Mouse (Mus musculus) kidney, postnatal 14 days (tissue): ENCODE data around the gene Lbp.

Experiments
- DNase-seq: peaks from one replicate; pipeline ENCODE4 v3.0.0; 2022; ENCODE audit warnings: mixed read lengths

Lbp gene

GRCm38 (mm10) chr2:158316371-158316770 is 10.1 kb downstream of the Lbp start:
- DNase-seq: peak; percentile 19

GRCm38 (mm10) chr2:158317026-158317425 is 10.7 kb downstream of the Lbp start:
- peak; percentile 60 for DNase-seq

DNA sequence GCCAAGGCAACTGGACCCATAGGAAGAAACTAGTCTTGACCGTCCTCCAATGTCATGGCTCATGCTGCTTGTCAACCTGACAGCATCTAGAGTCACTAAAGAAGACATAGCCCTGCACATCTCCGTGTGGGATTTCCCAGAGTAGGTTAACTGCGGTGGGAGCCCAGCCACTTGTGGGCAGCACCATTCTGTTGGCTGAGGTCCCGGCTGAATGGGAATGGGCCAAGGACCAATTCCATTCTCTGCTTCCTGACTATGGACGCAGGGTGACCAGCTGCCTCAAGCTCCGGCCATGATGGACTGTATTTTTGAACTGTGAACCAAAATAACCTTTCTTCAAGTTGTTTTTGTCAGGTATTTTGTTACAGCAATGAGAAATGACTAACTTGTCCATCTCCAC is 15.3 kb downstream of the Lbp start:
- DNase-seq: no peak

DNA sequence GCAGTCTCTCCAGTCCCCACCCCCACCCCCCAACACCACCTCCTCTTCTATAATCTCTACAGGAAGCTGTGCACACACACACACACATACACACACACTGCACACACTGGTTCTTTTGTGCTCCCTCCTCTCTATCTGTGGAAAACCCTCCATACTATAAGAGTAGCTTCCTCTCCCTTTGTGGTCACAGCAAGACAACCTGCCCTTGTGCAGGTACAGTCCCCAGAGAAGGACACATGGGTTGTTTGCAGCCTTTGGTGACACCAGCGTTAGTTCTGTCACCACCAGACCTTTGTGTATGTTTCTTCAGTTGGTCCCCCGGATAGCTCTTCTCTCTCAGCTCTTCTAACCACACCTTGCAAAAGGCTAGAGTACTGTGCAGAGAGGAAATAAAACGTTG is 16.6 kb downstream of the Lbp start:
- no peak for DNase-seq

DNA sequence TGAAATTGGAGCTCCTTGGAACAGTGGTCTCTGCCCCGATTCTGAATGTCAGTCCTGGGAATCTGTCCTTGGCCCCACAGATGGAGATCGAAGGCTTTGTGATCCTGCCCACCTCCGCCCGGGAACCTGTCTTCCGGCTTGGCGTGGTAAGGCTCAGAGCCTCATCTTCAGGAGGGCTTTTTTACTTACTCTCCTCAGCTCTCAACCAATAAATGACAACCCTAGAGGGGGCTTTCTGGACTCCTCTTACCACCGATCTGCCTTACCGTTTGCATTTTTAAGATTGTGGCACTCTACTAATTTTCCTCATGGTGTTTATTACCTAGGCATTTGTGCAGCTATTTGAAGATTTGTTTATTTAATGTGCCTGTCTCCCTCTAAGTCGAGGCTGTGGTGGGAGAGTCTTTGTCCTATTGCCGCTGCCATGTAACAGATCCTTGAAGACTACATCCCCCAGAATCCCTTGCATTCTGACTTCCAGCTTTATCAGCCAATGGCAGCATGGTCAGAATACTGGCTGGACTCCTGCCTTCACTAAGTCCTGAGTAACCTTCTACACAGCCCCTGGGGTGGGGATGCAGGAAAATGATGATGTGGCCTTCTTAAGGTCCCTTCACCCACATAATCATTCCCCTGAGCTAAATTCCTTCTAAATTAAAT is 18.4 kb downstream of the Lbp start:
- peak; percentile 47 for DNase-seq

- no peak for DNase-seq
Observed at GRCm38 (mm10) chr2:158325609-158326008, 19.3 kb downstream of the Lbp start.

- no peak for DNase-seq
Observed at GRCm38 (mm10) chr2:158334356-158334755, 28.1 kb downstream of the Lbp start.

DNA sequence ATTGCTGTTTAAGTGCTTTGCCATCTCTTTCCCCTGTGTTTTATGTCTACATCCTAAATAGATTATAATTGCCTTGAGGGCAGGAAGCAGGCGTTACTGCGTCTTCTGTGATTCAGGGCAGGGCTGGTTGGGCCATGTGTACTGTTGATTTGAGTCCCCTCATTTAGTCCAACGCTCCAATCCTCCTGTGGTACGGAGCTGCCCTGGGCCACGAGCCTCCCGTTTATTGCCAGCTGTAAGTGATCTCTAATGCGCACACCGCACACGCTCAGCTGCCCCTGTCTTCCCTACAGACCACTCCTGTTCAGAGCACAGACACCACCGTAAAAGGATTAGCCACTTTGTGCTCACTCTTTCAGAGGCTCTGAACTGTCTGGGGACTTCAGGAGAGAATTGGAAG is 31.4 kb downstream of the Lbp start:
- DNase-seq: no peak

- peak; percentile 54 for DNase-seq
Observed at GRCm38 (mm10) chr2:158339948-158340564, 33.8 kb downstream of the Lbp start.

GRCm38 (mm10) chr2:158341324-158341723 is 35.0 kb downstream of the Lbp start:
- no peak for DNase-seq

DNA sequence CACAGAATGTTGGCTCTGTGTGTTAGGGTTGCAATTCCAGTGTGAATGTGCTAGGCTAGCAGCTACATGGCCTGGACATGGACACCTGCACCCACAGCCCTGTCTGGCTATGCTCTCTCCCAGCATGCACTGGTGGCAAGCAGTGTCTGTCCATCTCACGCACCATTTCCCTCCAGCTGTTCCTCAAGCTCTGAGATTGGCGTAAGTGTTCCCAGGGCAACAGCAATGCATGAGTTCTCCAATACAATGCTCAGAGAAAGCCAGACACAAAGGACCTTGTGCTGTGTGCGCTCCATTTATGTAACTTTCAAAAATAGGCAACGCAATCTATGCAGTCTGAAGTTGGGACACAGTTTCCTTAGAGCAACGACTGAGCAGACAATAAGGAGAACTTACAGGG is 37.2 kb downstream of the Lbp start:
- DNase-seq: no peak

- DNase-seq: no peak
Observed at GRCm38 (mm10) chr2:158346467-158346866, 40.2 kb downstream of the Lbp start.

DNA sequence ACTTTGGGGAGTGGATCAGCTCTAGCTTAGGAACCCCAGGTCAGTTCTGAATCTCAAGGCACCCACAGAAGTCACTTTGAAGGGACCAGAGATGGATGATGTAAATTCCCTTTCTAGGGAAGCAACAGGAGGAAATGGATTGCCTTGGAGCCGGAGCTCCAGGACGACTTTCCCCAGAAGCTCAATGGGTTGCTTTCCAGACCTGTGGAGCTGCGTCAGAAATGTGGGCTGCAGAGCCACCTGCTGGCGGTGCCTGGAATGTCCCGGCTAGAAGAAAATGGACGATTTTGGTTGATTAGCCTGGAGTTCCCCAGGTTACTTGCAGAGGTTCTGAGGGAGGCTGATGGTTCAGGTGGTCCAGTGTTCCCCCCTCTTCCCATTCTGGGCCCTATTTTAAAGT is 41.6 kb downstream of the Lbp start:
- DNase-seq: peak; percentile 74

DNA sequence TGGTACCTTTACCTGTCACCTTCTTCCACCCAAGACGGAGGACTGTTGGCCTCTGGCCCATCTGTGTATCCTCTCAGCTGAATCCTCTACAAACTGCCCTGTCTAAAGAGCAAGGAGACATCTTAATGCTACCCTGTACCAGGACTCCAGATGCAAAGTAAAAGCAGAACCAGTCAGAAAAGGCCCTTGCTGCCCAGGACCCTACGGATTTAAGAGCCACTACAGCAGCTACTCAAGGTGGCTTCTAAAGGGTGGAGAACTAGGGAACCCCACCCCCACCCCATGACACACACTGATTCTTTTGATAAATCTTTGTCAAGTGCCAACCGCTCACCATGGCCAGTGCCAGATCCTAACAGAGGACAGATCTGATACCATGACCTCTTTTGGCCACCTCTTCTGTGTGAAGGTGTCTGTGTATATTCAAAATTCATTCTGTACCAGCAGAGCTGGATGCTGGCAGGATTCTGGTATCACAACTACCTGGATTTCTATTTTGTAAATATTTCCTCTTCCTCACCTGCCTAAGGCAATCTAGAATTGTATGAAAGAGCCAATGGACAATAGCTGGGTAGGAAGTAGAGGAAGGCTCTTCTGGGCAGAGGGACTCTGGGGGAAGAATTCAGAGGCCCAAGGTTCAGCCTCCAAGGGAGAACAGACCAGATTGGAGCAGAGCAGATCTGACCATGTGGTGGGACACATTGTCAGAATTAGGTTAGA is 46.7 kb downstream of the Lbp start:
- DNase-seq: no peak

DNA sequence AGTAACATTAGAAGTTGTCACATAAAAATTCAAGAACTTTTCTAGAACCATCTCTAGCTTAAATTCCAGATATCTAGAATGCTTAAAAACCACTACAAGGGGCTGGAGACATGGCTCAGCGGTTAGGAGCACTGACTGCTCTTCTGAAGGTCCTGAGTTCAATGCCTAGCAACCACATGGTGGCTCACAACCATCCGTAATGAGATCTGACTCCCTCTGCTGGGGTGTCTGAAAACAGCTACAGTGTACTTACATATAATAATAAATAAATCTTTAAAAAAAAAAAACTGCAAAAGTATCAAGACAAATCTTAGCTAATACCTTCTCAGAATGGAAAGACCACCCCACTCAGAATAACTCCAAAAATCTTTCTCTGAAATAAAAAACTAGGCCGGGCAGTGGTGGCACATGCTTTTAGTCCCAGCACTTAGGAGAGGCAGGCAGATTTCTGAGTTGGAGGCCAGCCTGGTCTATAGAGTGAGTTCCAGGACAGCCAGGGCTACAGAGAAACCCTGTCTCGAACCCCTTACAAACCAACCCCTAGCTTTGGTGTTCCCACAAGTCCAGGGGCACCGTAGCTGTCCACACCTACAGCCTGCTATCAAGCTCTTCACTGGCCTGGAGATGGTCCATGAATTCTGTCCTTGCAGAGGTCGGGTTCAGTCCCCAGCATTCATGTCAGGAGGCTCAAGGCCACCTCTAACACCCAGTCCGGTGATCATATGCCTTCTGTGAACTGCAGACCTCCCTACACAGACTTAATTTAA is 48.2 kb downstream of the Lbp start:
- no peak for DNase-seq

GRCm38 (mm10) chr2:158355238-158355637 is 48.9 kb downstream of the Lbp start:
- no peak for DNase-seq

- DNase-seq: no peak
Observed at GRCm38 (mm10) chr2:158356121-158356520, 49.8 kb downstream of the Lbp start.

DNA sequence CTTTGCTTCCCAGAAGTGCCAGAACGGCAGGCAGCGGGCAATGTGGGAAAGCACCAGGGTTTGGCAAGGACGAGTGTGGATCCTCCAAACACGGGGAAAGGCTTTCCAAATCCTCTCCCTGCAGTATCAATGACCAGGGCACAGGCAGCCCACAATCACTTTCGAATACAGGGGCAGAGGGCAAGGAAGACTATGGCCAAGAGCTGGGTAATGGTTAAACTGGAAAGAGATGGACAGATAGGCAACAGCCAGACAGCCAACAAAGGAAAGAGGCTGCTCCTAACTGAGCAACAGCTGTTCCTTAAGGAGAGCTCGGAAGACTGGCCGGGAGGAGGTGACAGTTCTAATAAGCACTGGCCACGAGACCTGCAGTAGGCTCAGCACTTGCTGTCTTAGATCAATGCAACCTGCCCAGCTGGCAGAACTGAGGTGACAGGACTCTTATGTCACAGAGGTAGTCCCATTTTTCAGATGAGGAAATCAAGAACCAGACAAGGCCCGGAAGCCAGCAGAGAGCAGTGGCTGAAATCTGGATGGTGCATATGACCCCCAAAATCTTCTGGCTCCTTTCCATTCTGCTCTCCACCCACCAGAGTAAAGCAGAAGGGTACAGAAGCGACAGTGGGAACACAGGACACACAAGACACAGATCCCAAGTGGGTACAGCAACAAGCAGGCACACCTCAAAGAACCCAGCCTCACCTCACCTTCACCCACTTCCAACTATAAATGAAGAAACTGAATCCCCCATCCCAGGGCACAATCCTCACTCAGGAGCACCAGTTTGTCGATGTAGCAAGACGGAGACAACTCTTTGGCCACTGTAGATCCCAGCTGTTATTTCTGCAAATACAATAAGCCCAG is 53.7 kb downstream of the Lbp start:
- DNase-seq: no peak

DNA sequence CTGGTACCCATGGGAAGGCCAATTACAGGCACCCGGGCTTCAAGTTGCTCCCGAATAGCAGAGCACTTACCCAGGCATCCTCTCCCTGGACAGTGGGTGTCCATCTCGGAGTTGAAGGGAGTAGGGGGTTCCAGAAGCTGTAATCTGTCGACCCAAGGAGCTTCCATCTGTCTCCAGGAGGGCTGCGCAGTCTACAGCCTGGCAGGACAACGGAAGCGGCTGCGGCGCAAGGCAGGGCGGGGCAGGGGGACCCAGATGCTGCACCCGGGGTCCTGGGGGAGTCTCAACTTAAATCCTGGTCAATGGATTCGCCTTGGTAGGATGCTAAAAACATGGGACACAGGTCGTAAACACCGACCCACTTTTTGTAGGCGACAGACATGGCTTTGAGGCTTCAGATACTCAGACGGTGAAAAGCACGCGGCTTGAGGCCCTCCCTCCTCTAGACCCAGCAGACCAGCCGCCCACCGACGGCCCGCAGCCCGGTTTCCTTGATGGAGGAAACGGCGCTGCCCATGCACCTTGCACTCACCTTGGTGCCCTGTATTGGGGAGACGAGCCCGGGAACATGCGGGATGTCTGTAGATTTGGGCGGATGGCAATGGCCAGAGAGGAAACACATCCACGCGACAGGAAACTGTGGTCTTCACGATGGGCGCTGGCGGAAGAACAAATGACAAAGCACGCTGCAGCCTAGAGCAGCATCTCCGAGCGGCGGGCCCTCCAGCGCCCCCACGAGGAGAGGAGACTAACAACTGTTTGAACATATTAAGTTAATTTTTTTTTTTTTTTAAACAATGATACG is 54.8 kb downstream of the Lbp start:
- DNase-seq: peak; percentile 88

DNA sequence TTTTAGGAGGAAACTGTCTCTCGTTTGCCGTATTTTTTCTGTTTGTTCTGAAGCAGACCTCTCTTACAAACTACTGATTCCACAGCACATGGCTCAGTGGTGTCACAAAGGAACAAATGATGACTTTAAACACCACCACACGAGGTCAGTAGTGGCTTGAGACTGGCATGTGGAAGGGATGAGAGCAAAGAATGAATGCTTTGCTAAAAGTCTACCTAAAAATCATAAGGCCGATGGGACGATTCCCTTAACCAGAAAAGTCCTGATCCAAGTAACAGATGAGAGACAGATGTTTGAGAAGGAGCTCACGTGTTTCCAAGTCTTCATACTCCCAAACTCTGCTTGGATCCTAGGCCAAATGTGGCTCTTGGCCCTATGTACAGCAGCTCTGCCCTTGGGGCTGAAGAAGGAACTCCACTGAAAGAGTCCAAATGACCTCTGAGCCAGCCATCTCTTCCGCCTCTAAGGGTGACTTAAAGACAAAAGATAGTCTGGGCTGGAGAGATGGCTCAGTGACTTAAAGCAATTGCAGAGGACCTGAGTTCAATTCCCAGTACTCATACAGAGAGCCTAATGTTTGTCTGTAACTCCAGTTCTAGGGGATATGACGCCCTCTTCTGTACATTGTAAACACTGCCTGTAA is 55.5 kb downstream of the Lbp start:
- no peak for DNase-seq

- no peak for DNase-seq
Observed at GRCm38 (mm10) chr2:158364175-158364574, 57.9 kb downstream of the Lbp start.
